Mouse (Mus musculus) myocyte (in vitro differentiated cells): ENCODE measurements around the gene Ptpa. TPM values are rescaled to one million over a fixed set of nuclear protein-coding genes. Genes with fewer than 3 reads are reported as not detected.
A peak's percentile ranks its signal among the peaks of the same experiment; 100 is the strongest.

ENCODE experiments used
- H3K27me3 ChIP-seq: one replicate; pipeline ENCODE4 v1.6.1; 2011; ENCODE audit not compliant: control insufficient read depth, insufficient read depth, insufficient read length
- H3K36me3 ChIP-seq: one replicate; pipeline ENCODE4 v1.6.1; 2011; ENCODE audit not compliant: control insufficient read depth, insufficient read depth
- H3K4me2 ChIP-seq: one replicate; pipeline ENCODE4 v1.6.1; 2011; ENCODE audit warnings: low read depth, control low read depth
- H3K4me3 ChIP-seq: one replicate; pipeline ENCODE4 v1.5.1; 2011; ENCODE audit warnings: mild to moderate bottlenecking, control low read depth, moderate library complexity
- H3K79me2 ChIP-seq: one replicate; pipeline ENCODE4 v1.6.1; 2011; ENCODE audit not compliant: control insufficient read depth, insufficient read depth
- H3ac ChIP-seq: one replicate; pipeline ENCODE4 v1.6.1; 2011; ENCODE audit not compliant: control insufficient read depth, insufficient read length
- CEBPB ChIP-seq: IDR thresholded peaks from 2 replicates; pipeline ENCODE4 v1.6.1; 2011; ENCODE audit warnings: mild to moderate bottlenecking, moderate library complexity; ENCODE audit not compliant: poor library complexity, insufficient read depth, severe bottlenecking
- E2F4 ChIP-seq: IDR thresholded peaks from one replicate; pipeline ENCODE4 v1.6.1; 2011; ENCODE audit warnings: mild to moderate bottlenecking, control low read depth, moderate library complexity; ENCODE audit not compliant: insufficient read depth
- MAX ChIP-seq: IDR thresholded peaks from one replicate; pipeline ENCODE4 v1.6.1; 2011; ENCODE audit warnings: low read depth, mild to moderate bottlenecking, control low read depth
- MYOD1 ChIP-seq, 3 experiments: IDR thresholded peaks; one replicate each; pipeline ENCODE4 v1.6.1; 2011; ENCODE audit warnings: control low read depth in 2 of 3, low read depth in 2 of 3, mild to moderate bottlenecking in 2 of 3, moderate library complexity in 1 of 3; ENCODE audit not compliant: insufficient read length in 2 of 3, control insufficient read depth in 1 of 3
- MYOG ChIP-seq, 3 experiments: IDR thresholded peaks; one replicate each; pipeline ENCODE4 v1.6.1; 2011; ENCODE audit warnings: control low read depth in 2 of 3, low read depth in 2 of 3, mild to moderate bottlenecking in 2 of 3; ENCODE audit not compliant: insufficient read length in 2 of 3, control insufficient read depth in 1 of 3, insufficient read depth in 1 of 3
- POLR2A ChIP-seq: IDR thresholded peaks from one replicate; pipeline ENCODE4 v1.6.1; 2011; ENCODE audit warnings: low read depth, mild to moderate bottlenecking, control low read depth, moderate library complexity; ENCODE audit not compliant: insufficient read length
- POLR2AphosphoS2 ChIP-seq: IDR thresholded peaks from one replicate; pipeline ENCODE4 v1.6.1; 2011; ENCODE audit warnings: low read depth, control low read depth; ENCODE audit not compliant: insufficient read length
- REST ChIP-seq: IDR thresholded peaks from one replicate; pipeline ENCODE4 v1.6.1; 2011; ENCODE audit warnings: mild to moderate bottlenecking, control low read depth, moderate library complexity; ENCODE audit not compliant: insufficient read depth, insufficient read length
- SRF ChIP-seq: IDR thresholded peaks from one replicate; pipeline ENCODE4 v1.6.1; 2011; ENCODE audit warnings: low read depth; ENCODE audit not compliant: control insufficient read depth, insufficient read length
- TCF12 ChIP-seq: IDR thresholded peaks from one replicate; pipeline ENCODE4 v1.6.1; 2011; ENCODE audit warnings: mild to moderate bottlenecking, control low read depth; ENCODE audit not compliant: poor library complexity, insufficient read depth, severe bottlenecking
- TCF3 ChIP-seq: IDR thresholded peaks from one replicate; pipeline ENCODE4 v1.6.1; 2011; ENCODE audit warnings: low read depth, control low read depth; ENCODE audit not compliant: insufficient read length
- USF1 ChIP-seq: IDR thresholded peaks from one replicate; pipeline ENCODE4 v1.6.1; 2011; ENCODE audit warnings: low read depth, mild to moderate bottlenecking, control low read depth, moderate library complexity
- polyA plus RNA-seq: library from polyadenylated mRNA; unstranded; fragments of >200 nt; fragmentation: generic; extraction: Trizol; gene quantifications from one replicate; pipeline ENCODE4 v1.2.1, GENCODE M21; 2012; ENCODE audit warnings: missing spikeins

The Ptpa gene
- polyA plus RNA-seq, 1 experiment, result 151 TPM

GRCm38 (mm10) chr2:30448371-30448770 lies 32.5 kb downstream of the Ptpa start:
- H3K36me3 ChIP-seq, result peaks cover 18% of the 10 kb centered on the region
- no peak overlapping the region for H3ac ChIP-seq
- peaks cover 12% of the 10 kb centered on the region for H3K79me2 ChIP-seq
- H3K4me3 ChIP-seq, result no peak overlapping the region
- H3K27me3 ChIP-seq, result no peaks in the 10 kb centered on the region
- H3K4me2 ChIP-seq, result no peak overlapping the region
- no peak for TF ChIP-seq E2F4
- TF ChIP-seq REST, result no peak
- TF ChIP-seq POLR2AphosphoS2, result no peak

GRCm38 (mm10) chr2:30450530-30450929 lies 34.7 kb downstream of the Ptpa start:
- no peak for TF ChIP-seq POLR2AphosphoS2
- no peak overlapping the region for H3K4me3 ChIP-seq
- no peaks in the 10 kb centered on the region for H3K27me3 ChIP-seq
- peaks cover 18% of the 10 kb centered on the region for H3K36me3 ChIP-seq
- no peak overlapping the region for H3K4me2 ChIP-seq
- H3ac ChIP-seq, result no peak overlapping the region
- H3K79me2 ChIP-seq, result peaks cover 9% of the 10 kb centered on the region

GRCm38 (mm10) chr2:30451525-30451924 lies 35.7 kb downstream of the Ptpa start:
- Histone ChIP-seq H3K36me3 (peaks cover 18% of the 10 kb centered on the region), H3K27me3 (no peaks in the 10 kb centered on the region), H3ac (no peak overlapping the region), H3K4me2 (no peak overlapping the region), H3K79me2 (peaks cover 6% of the 10 kb centered on the region), H3K4me3 (no peak overlapping the region)
- TF ChIP-seq TCF3, result no peak
- no peak for TF ChIP-seq MAX
- no peak for TF ChIP-seq USF1
- no peak for TF ChIP-seq MYOD1 (IDR thresholded peaks at IDR 0.05; ENCODE audit: control insufficient read depth in 1 of 3, insufficient read length in 2 of 3, low read depth in 2 of 3)
- no peak for TF ChIP-seq SRF
- no peak for TF ChIP-seq REST
- no peak for TF ChIP-seq POLR2A
- TF ChIP-seq TCF12, result no peak
- no peak for TF ChIP-seq CEBPB
- TF ChIP-seq MYOG (IDR thresholded peaks at IDR 0.05; ENCODE audit: control insufficient read depth in 1 of 3, insufficient read depth in 1 of 3, insufficient read length in 2 of 3, low read depth in 2 of 3), result no peak

GRCm38 (mm10) chr2:30453570-30453969 lies 37.7 kb downstream of the Ptpa start:
- no peak for TF ChIP-seq E2F4
- TF ChIP-seq MYOG (IDR thresholded peaks at IDR 0.05; ENCODE audit: control insufficient read depth in 1 of 3, insufficient read depth in 1 of 3, insufficient read length in 2 of 3, low read depth in 2 of 3), result no peak
- TF ChIP-seq USF1, result no peak
- no peak for TF ChIP-seq SRF
- no peak for TF ChIP-seq POLR2AphosphoS2
- no peak for TF ChIP-seq TCF3
- TF ChIP-seq CEBPB, result no peak
- no peak for TF ChIP-seq MAX
- no peak for TF ChIP-seq MYOD1 (IDR thresholded peaks at IDR 0.05; ENCODE audit: control insufficient read depth in 1 of 3, insufficient read length in 2 of 3, low read depth in 2 of 3)
- TF ChIP-seq TCF12, result no peak
- TF ChIP-seq POLR2A, result no peak
- TF ChIP-seq REST, result no peak
- Histone ChIP-seq H3K36me3 (peaks cover 14% of the 10 kb centered on the region), H3ac (no peak overlapping the region), H3K27me3 (no peaks in the 10 kb centered on the region), H3K4me3 (no peak overlapping the region), H3K79me2 (no peaks in the 10 kb centered on the region), H3K4me2 (no peak overlapping the region)

GRCm38 (mm10) chr2:30454587-30454986 lies 38.7 kb downstream of the Ptpa start:
- Histone ChIP-seq H3ac (no peak overlapping the region), H3K4me2 (no peak overlapping the region), H3K27me3 (no peaks in the 10 kb centered on the region), H3K79me2 (no peaks in the 10 kb centered on the region), H3K4me3 (no peak overlapping the region), H3K36me3 (peaks cover 7% of the 10 kb centered on the region)
- TF ChIP-seq POLR2AphosphoS2 (peak; percentile 26), REST (no peak)
